Mouse (Mus musculus) gastrocnemius, postnatal 36 days (tissue): Measurements from ENCODE around the gene Wnt9b. TPM values are rescaled to one million over a fixed set of nuclear protein-coding genes. Genes with fewer than 3 reads are reported as not detected.
A peak's percentile ranks its signal among the peaks of the same experiment; 100 is the strongest.
"Not testable (repeated sequence)": the region's sequence is repeated elsewhere in the genome, so short reads cannot be mapped to it uniquely, and the experiment has no call there.

ENCODE experiments used
- DNase-seq, 2 experiments: peaks; one replicate each; pipeline ENCODE4 v3.0.0; 2022
- intact Hi-C: fragments of 180-260 bp; cut with DNase I; formaldehyde crosslinking; loops from one replicate; pipeline ENCODE4 v1.15.1; 2025
- long read RNA-seq, 2 experiments: library from polyadenylated mRNA; stranded (forward); transcript quantifications; one replicate each; pipeline ENCODE4 v2.0.0; 2021
- total RNA-seq, 2 experiments: library from RNA; stranded (reverse); gene quantifications; 2 replicates each; pipeline ENCODE4 v1.2.3; 2021

Wnt9b gene
- not detected for total RNA-seq
- long read RNA-seq, experiment 1 = 0 reads
- long read RNA-seq, experiment 2 = 0 reads

DNA sequence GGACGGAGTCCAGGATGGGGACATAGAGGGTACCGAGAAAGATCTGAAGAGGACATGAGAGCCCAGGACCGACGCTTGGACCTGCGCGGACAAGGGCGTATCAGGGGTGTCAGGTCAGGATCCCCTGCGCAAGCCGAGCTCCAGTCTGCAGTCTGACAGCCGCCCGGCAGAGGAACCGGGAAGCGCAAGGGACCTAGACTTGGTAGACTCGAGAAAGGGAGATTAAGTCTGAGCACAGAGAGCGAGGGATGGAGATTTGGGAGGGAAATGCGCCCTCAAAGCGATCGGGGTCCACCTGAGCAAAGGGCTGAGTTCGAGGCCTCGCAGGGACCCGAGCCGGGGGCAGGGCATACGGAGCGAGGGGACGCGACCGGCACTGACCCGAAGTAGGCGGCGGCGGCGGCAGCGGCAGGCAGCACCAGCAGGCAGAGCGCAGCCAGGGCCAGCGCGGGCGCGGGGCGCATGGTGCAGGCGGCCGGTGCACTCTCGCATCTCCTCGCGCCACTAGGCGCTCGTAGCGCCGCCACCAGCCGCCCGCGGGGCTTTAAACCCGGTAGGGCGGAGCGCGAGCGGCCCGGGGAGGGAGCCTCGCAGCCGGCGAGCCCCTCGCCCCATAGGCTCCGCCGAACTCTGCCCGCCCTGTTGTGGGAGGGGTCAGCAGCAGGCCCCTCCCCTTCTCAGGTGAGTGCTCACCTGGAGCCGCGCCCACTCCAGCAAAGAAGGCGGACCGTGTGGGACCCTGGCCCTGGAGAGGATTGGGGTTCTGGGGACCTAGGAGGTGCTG, at the start of gene Wnt9b:
Gene Wnt9b (minus strand): TSS at position 516 of the 784 bp plus-strand sequence.
- intact Hi-C loops = no loop called here
- DNase-seq = no peak

- intact Hi-C loops = no loop called here
- DNase-seq = no peak
Observed at GRCm38 (mm10) chr11:103789951-103790350, 40.3 kb upstream of the Wnt9b start.

DNA sequence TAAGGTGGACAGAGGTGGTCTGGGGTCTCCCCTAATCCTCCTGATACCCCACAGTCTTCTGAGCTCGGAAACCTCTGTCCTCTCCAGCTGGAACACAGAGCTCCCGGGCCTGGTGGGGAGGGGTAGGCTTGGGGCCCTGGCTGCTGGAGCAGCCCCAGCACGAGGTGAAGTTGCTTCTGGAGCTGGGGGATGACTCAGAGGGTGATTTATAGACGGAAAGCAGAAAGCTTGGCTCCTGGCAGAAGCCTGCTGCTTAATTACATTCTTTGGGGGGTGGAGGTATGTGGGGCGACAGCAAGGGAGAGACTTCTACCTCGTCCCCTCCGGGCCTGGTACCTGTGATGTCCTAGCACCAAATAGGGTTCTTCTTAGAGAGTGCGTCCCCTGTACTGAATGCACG, 30.5 kb upstream of the Wnt9b start:
- intact Hi-C loops = no loop called here
- DNase-seq = no peak

DNA sequence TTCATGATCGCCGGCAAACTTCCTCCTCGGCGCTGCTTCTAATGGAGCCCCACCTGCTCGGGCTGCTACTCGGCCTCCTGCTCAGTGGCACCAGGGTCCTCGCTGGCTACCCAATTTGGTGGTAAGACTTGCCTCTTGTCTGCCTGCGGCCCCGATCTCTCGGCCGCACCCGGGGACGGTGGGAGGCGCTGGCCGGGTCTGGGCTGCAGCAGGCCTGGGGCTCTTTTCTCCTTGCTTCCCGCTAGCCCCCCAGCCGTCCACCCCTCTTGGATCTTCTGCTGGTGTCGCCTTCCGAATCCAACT, 24.6 kb upstream of the Wnt9b start:
- intact Hi-C loops = no loop called here
- DNase-seq = no peak

DNA sequence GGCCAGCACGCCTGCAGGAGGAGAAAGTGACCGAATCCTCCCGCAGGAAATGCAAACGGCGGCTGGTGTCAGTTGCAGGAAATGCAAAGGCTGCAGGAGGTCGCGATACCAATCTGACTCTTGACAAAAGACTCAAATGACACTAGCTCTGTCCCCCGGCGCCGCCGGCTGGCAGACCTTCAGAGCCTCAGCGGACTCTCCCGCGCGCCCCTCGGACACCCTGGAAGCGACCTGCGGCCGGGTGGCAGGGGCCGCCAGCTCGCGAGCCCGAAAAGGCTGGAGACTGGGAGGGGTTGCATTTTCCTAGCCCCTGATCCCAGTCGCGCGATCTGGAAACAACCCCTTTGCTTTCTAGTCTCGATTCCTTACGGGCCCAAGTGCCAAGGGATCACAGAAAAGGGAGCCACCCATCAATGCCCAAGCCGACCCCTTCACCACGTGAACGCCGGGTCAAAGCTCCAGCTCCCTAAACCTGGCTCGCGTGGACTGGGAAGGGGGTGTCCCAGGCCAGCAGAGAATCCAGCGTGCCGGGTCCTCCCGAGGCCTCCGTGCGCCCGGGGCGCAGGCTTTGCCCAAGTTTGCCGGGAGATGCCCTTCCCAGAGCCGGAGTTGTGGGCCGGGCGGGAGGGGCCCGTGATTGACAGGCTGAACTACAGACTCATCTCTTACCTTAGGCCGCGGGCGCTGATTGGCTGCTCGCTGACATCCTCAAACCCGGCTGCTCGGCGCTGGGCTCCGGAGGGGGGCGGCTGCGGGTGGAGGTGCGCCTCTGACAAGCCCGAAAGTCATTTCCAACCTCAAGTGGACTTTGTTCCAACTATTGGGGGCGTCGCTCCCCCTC, 24.0 kb upstream of the Wnt9b start, which contains the start of gene Wnt3:
Gene Wnt3 (plus strand): TSS at position 764 of the 841 bp plus-strand sequence.
- no peak for DNase-seq
- intact Hi-C loops = no loop called here

DNA sequence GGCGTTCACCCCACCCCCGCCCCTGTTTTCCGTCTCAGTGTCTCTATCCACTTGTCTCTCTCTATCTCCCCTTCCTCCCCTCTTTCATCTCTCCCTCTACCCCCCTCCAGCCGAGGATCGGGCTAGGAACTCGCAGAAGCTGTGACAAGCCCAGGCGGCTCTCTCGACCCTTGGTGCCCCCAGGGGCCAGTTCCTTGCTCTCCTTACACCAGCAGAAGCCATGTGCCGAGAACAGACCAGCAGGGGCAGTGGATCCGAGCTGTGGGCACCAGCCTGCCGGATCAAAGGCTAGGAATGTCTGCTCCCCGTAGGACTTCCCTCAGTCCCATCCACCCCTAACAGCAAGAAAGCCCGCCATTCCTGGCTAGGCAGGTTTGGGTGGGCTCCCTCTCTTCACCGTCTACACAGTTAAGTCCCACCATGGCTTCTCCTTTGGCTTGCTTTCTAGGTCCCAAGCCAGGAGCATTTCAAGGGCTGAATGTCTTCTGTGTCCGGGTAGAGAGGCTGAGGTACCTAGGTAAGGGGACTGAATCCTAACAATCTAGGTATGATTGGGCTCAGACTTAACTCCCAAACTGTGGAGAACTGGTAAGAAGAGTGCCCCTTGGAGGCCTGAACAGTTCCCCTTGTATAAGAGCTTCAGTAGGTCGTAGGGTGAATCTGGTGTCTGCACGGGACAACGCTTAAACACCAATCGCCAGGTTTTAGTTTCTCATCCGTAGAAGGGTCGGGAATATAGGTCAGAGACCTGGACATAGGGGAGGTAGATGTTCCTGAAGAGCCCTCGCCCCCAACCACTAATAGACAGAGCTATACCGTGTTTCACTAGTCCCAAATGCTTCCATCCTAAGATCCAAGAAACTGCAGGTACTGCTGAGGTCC, 23.1 kb upstream of the Wnt9b start:
- no peak for DNase-seq
- intact Hi-C loops = no loop called here

DNA sequence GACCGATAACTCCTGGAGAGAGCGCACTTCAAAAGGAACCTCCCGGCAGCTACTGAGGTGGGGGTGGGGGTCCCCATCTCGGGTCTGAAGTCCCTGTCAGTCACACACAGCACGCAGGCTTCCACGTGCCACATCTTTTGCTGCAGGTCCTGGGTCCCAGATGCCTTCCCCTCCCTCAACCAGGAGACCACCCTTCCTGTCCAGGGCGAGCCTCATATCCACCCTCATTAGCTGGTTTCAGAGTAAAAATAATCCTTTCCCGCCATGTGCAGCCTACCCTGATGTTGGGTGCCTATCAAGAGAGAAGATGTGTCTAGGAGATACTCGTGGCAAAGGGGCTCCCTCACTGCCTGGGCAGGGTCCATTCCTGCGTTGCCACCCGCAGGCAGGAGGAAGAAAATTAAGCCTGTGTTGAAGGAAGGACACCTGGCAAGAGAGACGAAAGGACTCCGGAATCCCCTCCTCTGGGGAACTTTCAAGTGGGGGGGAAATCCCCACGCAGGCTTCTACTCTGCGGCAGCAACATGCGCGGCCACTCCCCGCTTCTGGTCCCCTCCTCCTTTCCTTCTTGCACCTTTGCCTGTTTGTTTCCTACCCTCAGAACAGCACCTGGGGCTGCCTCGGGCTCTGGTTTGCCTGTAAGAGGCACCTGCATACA, 21.7 kb upstream of the Wnt9b start:
- intact Hi-C loops = no loop called here
- DNase-seq = no peak

GRCm38 (mm10) chr11:103765556-103766011, 16.0 kb upstream of the Wnt9b start:
- intact Hi-C loops = no loop called here

DNA sequence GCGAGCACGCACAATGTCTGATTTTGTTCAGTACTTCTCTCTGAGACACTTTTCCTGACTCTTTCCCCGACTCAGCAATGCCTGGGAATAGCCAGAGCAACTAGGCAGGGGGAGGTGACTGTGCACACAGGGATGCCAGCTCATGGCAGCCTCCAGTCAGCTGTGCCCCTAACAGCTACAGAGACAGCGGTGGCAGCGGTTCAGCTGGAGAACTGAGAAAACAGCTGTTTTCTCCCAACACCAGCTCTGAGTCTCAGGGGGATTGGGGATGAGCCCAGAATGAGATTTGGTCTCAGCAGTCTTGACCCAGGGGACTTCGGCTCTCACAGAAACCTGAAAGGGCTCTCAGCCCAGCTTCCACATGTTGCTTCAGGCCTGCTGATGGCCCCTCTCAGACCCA, 15.0 kb upstream of the Wnt9b start:
- DNase-seq = no peak
- intact Hi-C loops = no loop called here

More at GRCm38 (mm10) chr11:103765556-103766011, 16.0 kb upstream of the Wnt9b start:
- no peak for DNase-seq

DNA sequence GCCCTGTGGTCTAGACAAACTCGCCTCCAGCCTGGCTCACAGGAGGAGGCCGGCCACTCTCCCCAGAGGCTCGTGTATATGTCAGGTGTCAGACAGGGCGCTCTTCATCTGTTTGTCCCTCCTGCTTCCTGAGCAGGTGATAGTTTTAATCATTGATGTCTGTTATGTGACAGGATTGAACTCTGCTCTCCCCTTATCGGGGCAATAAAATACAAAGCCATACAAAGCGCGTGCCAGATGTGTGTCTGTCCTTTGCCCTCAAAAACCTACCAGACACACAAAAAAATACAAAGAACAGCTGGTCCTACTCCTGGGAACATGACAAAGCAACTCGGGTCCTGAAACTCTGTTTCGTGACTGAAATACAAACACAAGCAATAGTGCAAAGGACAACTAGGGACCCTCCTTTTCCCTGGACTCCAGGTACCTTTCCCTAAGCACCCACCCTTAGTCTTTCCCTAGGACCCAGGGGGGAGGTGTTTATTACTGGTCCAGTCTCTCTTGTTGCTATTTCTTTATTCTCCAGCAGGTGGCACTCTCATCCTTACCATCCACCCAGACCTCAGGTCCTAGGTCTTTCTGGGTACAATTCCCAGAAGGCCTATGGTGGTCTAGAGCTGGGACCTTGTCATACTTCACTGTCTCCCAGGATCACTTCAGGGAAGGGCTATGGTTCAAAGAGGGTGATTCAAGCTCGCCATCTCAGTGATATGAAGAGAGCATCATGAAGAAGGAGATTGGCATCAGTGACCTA, 14.0 kb upstream of the Wnt9b start:
- DNase-seq = no peak

DNA sequence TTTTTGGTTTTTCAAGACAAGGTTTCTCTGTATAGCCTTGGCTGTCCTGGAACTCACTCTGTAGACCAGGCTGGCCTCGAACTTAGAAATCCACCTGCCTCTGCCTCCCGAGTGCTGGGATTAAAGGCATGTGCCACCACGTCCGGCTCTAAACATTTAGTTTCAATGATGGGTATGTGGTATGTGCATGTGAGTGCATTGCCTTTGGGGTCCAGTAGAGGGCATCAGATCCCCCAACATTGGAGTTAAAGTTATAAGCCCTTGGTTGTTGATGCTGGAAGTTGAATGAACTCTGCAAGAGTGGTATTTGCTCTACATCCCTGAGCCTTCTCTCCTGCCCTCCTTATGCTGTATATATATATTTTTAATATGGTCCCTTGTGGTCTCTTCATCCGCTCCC, 11.3 kb upstream of the Wnt9b start:
- intact Hi-C loops, DNase-seq: not testable (repeated sequence)

More for the DNA sequence above, 14.0 kb upstream of the Wnt9b start:
- intact Hi-C loops = loop anchor here (2.0 kb wide), 1 partner anchor 147 kb away; no protein-coding TSS in a partner anchor

GRCm38 (mm10) chr11:103760101-103760500, 10.5 kb upstream of the Wnt9b start:
- intact Hi-C loops = no loop called here
- no peak for DNase-seq

GRCm38 (mm10) chr11:103758706-103759105, 9.1 kb upstream of the Wnt9b start:
- intact Hi-C loops = loop anchor here (2.0 kb wide), 1 partner anchor 116 kb away; no protein-coding TSS in a partner anchor
- peak; percentile 28 to 37 for DNase-seq

DNA sequence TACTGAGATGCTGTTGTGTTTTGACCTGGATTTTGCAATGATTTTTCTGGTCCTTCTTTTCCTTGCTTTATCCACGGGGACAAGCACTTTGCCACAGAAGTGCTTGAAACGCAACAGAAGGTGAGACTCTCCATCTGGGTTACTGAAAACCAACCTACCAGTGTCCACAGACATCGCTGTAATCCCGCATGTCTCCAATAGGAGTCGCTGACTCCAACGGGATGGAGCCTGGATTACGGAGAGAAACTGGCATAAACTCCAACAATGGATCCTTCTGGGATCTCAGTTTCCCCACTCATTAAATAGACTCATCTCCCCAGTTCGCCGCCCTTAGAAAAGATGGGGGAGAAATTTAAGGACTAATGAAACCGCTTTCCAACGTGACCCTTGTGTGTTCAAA, 8.4 kb upstream of the Wnt9b start:
- DNase-seq = no peak
- intact Hi-C loops = loop anchor here (2.0 kb wide), 1 partner anchor 115 kb away; no protein-coding TSS in a partner anchor

- no peak for DNase-seq
- intact Hi-C loops = no loop called here
Observed at GRCm38 (mm10) chr11:103750612-103751011, 991 bp upstream of the Wnt9b start.

DNA sequence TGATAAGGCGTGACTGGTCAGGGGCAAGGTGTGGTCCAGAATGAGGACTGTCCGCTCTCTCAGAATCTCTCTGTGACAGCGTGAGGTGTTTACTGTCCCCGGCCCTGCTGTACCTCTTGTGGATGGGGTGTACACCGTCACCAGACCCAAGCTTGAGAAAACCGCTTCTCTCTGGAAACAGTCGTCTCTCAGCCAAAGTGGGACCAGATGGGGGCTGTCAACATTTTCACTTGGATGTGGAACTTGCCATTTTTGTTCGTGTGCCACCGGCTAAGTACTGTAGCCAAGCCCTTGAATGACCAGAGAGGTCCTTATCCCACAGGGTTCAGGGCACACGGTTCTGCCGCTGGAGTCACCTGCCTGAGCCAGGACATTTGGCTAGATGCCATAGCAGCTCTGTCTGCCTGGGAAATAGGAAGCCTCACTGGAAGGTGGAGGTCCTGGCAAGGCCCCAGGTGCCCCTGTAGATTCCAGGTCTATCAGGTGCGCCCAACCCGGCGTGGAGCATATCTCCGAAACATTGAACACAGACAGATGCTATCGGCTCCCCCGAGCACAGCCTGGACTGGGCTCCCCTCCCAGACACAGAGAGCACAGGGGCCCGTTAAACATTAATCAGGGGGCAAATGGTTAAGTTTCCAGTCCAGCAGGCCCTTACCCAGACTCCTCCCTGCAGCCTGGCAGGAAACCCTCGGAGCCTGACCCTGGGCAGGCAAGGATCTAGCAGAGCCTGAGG, 14.4 kb downstream of the Wnt9b start:
- DNase-seq = no peak
- intact Hi-C loops = no loop called here

DNA sequence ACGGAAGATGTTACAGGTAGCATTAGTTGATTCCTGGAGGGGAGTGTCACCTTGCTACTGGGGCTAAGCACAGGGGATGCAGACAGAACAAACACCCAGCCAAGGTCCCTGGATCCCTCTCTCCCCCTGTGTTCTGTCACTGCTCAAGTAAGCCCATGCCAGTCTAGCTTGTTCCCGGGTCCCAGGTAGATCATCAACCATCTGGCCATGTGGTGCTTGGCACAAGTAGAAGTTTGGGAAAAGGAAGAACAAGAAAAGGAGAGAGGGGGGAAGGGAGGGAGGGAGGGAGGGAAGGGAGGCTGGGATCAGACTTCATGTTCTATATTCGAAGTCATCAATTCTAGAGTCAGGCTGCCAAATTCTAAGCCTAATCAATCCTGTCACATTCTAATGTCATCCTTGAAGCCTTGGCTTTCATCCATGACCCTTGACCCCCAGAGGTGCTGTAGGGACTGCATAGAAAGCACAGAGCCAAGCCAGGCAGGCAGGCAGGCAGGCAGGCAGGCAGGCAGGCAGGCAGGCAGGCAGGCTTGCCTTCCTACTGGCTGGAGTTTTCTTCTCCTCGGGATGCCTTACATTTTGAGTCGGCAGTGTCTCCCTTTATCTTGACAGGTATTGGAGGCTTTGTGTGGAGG, 15.1 kb downstream of the Wnt9b start:
- intact Hi-C loops = no loop called here
- no peak for DNase-seq

DNA sequence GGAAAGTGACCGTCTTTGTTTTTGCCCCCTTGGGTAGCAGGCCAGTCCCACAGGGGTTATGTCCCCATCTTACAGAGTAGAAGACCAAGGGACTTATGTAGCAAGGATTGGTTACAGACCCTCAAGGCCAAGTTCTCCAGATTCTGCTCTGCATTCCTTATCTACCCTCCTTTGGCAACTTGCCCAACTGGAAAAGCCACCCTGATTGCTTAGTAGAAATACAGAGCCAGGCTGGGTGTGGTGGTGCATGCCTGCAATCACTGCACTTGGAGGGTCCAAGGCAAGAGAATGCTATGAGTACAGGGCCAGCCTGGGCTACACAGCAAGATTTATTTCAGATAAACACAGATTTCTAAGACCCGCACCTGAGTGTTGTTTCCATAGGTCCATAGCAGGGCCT, 15.7 kb downstream of the Wnt9b start:
- no peak for DNase-seq
- intact Hi-C loops = no loop called here
